Comparison of ENCODE assay signal across 23 mouse cellular contexts in the genomic region with DNA sequence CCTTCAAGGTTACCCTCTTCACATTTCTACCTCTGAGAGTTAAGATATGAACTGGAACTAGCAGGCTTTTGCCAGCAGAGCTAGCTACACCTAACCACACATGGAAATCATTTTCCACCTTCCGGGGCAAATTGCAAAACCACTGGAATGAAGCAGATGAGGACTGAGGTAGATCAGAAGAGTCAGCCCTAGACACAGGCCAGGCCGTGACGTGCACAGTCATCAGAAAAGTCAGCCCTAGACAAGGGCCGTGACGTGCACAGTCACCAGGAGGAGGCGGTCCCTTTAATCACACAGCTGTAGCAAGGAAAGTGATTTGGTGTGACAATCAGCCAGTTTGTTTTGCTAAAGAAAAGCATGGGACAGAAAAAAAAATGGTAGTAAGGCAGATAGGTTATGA.
A peak's percentile ranks its signal among the peaks of the same experiment; 100 is the strongest.
DNase-seq lines count a peak whose midpoint lies in the region; ATAC-seq lines count a peak whose summit lies in the region.
"Had no signal": no experiment of that assay in that cellular context is flagged by ENCODE, and none has a peak within 500 bp of the region (broad histone marks: within the 10 kb centered on the region; RNA-seq: fewer than 3 reads in every experiment).

No protein-coding gene starts in this region.

- H3K27me3 ChIP-seq in embryonic facial prominence, embryonic 14.5 days (replicated peaks; ENCODE audit: control insufficient read depth, insufficient read depth, low read length): no peaks in the 10 kb centered on the region
- no peaks in the 10 kb centered on the region for H3K27me3 ChIP-seq in limb, embryonic 11.5 days (ENCODE audit: control insufficient read depth, insufficient read depth, low read length)
- H3K27me3 ChIP-seq in forebrain, embryonic 16.5 days (replicated peaks; ENCODE audit: control insufficient read depth, insufficient read depth, low read length): no peaks in the 10 kb centered on the region
- H3K27me3 ChIP-seq: hindbrain, embryonic 15.5 days; liver, embryonic 12.5 days; midbrain, embryonic 12.5 days had no signal

- no peak overlapping the region; the same call in 1 of the 2 replicates for H3K27ac ChIP-seq in embryonic facial prominence, embryonic 14.5 days (replicated peaks; ENCODE audit: low read depth, low read length)
- H3K27ac ChIP-seq in limb, embryonic 11.5 days (replicated peaks; ENCODE audit: low read depth, low read length): no peak overlapping the region
- no peak overlapping the region for H3K27ac ChIP-seq in forebrain, embryonic 16.5 days (ENCODE audit: low read length)
- H3K27ac ChIP-seq: heart, embryonic 10.5 days; hindbrain, embryonic 15.5 days; kidney, postnatal 0 days; liver, embryonic 12.5 days; midbrain, embryonic 12.5 days had no signal

- 34% methylated on average over 6 of the region's 6 CpGs for WGBS in embryonic facial prominence, embryonic 14.5 days
- 33% methylated on average over 6 of the region's 6 CpGs for WGBS in limb, embryonic 11.5 days
- WGBS in forebrain, embryonic 16.5 days: 89% methylated on average over 6 of the region's 6 CpGs

- H3K9ac ChIP-seq in embryonic facial prominence, embryonic 14.5 days (ENCODE audit: low read depth, low read length): no peak overlapping the region
- no peak overlapping the region for H3K9ac ChIP-seq in limb, embryonic 11.5 days (ENCODE audit: low read length)
- H3K9ac ChIP-seq in forebrain, embryonic 16.5 days (replicated peaks; ENCODE audit: low read depth, low read length): no peak overlapping the region
- H3K9ac ChIP-seq: forebrain, postnatal 0 days; hindbrain, embryonic 15.5 days; liver, embryonic 12.5 days; midbrain, embryonic 12.5 days had no signal

- 0 out of 2 replicates have a peak, but pooled peaks have one; percentile 50 for ATAC-seq in embryonic facial prominence, embryonic 14.5 days (ENCODE audit: low read depth)
- ATAC-seq in limb, embryonic 11.5 days (ENCODE audit: insufficient number of reproducible peaks, low FRiP score, low TSS enrichment, low read depth): peak; percentile 72; the same call in 1 of the 2 replicates
- no peak for ATAC-seq in forebrain, embryonic 16.5 days
- ATAC-seq: forebrain, postnatal 0 days; liver, embryonic 12.5 days had no signal

- H3K4me2 ChIP-seq in embryonic facial prominence, embryonic 14.5 days (ENCODE audit: low read depth, low read length): no peak overlapping the region
- H3K4me2 ChIP-seq in limb, embryonic 11.5 days (ENCODE audit: low read depth, severe bottlenecking): no peak overlapping the region
- no peak overlapping the region for H3K4me2 ChIP-seq in forebrain, embryonic 16.5 days (ENCODE audit: low read length)
- H3K4me2 ChIP-seq: hindbrain, embryonic 15.5 days; liver, embryonic 12.5 days; midbrain, embryonic 12.5 days had no signal

- H3K4me3 ChIP-seq in embryonic facial prominence, embryonic 14.5 days (ENCODE audit: low read depth, low read length): no peak overlapping the region
- H3K4me3 ChIP-seq in limb, embryonic 11.5 days (ENCODE audit: low read depth, low read length): no peak overlapping the region
- H3K4me3 ChIP-seq in forebrain, embryonic 16.5 days (replicated peaks; ENCODE audit: low read length): no peak overlapping the region
- H3K4me3 ChIP-seq: heart, embryonic 10.5 days; hindbrain, embryonic 15.5 days; liver, embryonic 12.5 days; midbrain, embryonic 12.5 days had no signal

- H3K4me1 ChIP-seq in embryonic facial prominence, embryonic 14.5 days (ENCODE audit: control insufficient read depth, insufficient read depth, low read length): 0 out of 2 replicates have a peak, but pooled peaks cover 3% of the 10 kb centered on the region
- H3K4me1 ChIP-seq in limb, embryonic 11.5 days (ENCODE audit: control insufficient read depth, insufficient read depth, low read length): no peaks in the 10 kb centered on the region
- H3K4me1 ChIP-seq in forebrain, embryonic 16.5 days (replicated peaks; ENCODE audit: control insufficient read depth, insufficient read depth, low read length): no peaks in the 10 kb centered on the region
- H3K4me1 ChIP-seq: hindbrain, embryonic 15.5 days; liver, embryonic 12.5 days; midbrain, embryonic 12.5 days had no signal

- H3K36me3 ChIP-seq in embryonic facial prominence, embryonic 14.5 days (ENCODE audit: control insufficient read depth, insufficient read depth, low read length): no peaks in the 10 kb centered on the region
- no peaks in the 10 kb centered on the region for H3K36me3 ChIP-seq in limb, embryonic 11.5 days (ENCODE audit: control insufficient read depth, insufficient read depth, low read length)
- no peaks in the 10 kb centered on the region for H3K36me3 ChIP-seq in forebrain, embryonic 16.5 days (ENCODE audit: control insufficient read depth, insufficient read depth)
- H3K36me3 ChIP-seq: heart, embryonic 10.5 days; hindbrain, embryonic 15.5 days; liver, embryonic 12.5 days; midbrain, embryonic 12.5 days had no signal

- DNase-seq in embryo, embryonic 10 days (ENCODE audit: low spot score): peak; percentile 6
- DNase-seq in embryo, embryonic 9.5 days (ENCODE audit: extremely low spot score): no peak
- DNase-seq in embryonic facial prominence, embryonic 14.5 days (ENCODE audit: low spot score): peak; percentile 62
- DNase-seq in limb, embryonic 11.5 days (ENCODE audit: low spot score): peak; percentile 36
- DNase-seq in frontal cortex, adult 2 months (ENCODE audit: extremely low spot score in 1 of 2, low spot score in 1 of 2): no peak
- no peak for DNase-seq in c-Kit-positive CD71-positive TER-119-positive erythroid progenitor cells, embryonic 14.5 days (ENCODE audit: low spot score)
- DNase-seq: adrenal gland, postnatal 36 days; cerebellum, adult 11 months; cerebellum, adult 9-11 months; forebrain, postnatal 0 days; kidney, adult 2 months; layer of hippocampus, adult 9-11 months; lung, adult 18-20 months; lung, postnatal 10 days; retina, postnatal 1 day; right cerebral cortex, postnatal 25 days; thymus, postnatal 25 days had no signal

- H3K9me3 ChIP-seq in embryonic facial prominence, embryonic 14.5 days (ENCODE audit: control insufficient read depth, low read length): no peaks in the 10 kb centered on the region
- no peaks in the 10 kb centered on the region for H3K9me3 ChIP-seq in limb, embryonic 11.5 days (ENCODE audit: control insufficient read depth, low read length)
- no peaks in the 10 kb centered on the region for H3K9me3 ChIP-seq in forebrain, embryonic 16.5 days (ENCODE audit: control insufficient read depth, low read length)
- H3K9me3 ChIP-seq: heart, embryonic 10.5 days; hindbrain, embryonic 15.5 days; liver, embryonic 12.5 days; midbrain, embryonic 12.5 days had no signal

Comparison
In these comparisons a context has a peak if more than half of its experiments do, and no peak if none do; other contexts are left out.
1. DNase-seq: peak in embryo, embryonic 10 days (single experiment), embryonic facial prominence, embryonic 14.5 days (single experiment) and limb, embryonic 11.5 days (single experiment); none in embryo, embryonic 9.5 days (single experiment), frontal cortex, adult 2 months (0 of 2) and c-Kit-positive CD71-positive TER-119-positive erythroid progenitor cells, embryonic 14.5 days (single experiment).